Mouse (Mus musculus) lung, embryonic 16.5 days (tissue): ENCODE data around the gene Gpatch8. TPM values are rescaled to one million over a fixed set of nuclear protein-coding genes. Genes with fewer than 3 reads are reported as not detected.

Source experiments
- ATAC-seq: fragments of 200-750 bp; cut with Nextera tagmentation; 2 replicates; pipeline ENCODE4 v1.8.0; 2017; ENCODE audit warnings: low read depth, mild to moderate bottlenecking, moderate library complexity
- H3K27ac ChIP-seq: fragments of 300-500 bp; sonication (generic); 2 replicates; pipeline ENCODE4 v1.5.1; 2014; ENCODE audit warnings: mild to moderate bottlenecking, control low read depth, low read length
- H3K27me3 ChIP-seq: fragments of 300-500 bp; sonication (generic); 2 replicates; pipeline ENCODE4 v1.6.1; 2014; ENCODE audit warnings: low read depth, low read length, mixed read lengths; ENCODE audit not compliant: control insufficient read depth, insufficient read depth
- H3K36me3 ChIP-seq: fragments of 300-500 bp; sonication (generic); 2 replicates; pipeline ENCODE4 v1.6.1; 2014; ENCODE audit warnings: low read length; ENCODE audit not compliant: control insufficient read depth, insufficient read depth
- H3K4me1 ChIP-seq: fragments of 300-500 bp; sonication (generic); replicated peaks from 2 replicates; pipeline ENCODE4 v1.6.1; 2014; ENCODE audit warnings: low read length, mixed read lengths; ENCODE audit not compliant: control insufficient read depth, insufficient read depth
- H3K4me2 ChIP-seq: fragments of 300-500 bp; sonication (generic); 2 replicates; pipeline ENCODE4 v1.6.1; 2014; ENCODE audit warnings: low read depth, low read length, control low read depth
- H3K4me3 ChIP-seq: fragments of 300-500 bp; sonication (generic); 2 replicates; pipeline ENCODE4 v1.5.1; 2014; ENCODE audit warnings: mild to moderate bottlenecking, low read length, control low read depth
- H3K9ac ChIP-seq: fragments of 300-500 bp; sonication (generic); 2 replicates; pipeline ENCODE4 v1.6.1; 2014; ENCODE audit warnings: low read length, control low read depth
- H3K9me3 ChIP-seq: fragments of 300-500 bp; sonication (generic); 2 replicates; pipeline ENCODE4 v1.6.1; 2016; ENCODE audit warnings: low read length; ENCODE audit not compliant: control insufficient read depth
- WGBS: fragments of 180-500 bp; shearing (Covaris S2); extraction: QIAGEN DNeasy Blood & Tissue Kit; methylation state at CpG from one replicate; pipeline ENCODE4 v1.1.7; 2014; 5-methylcytosine and 5-hydroxymethylcytosine counted together
- polyA plus RNA-seq: library from polyadenylated mRNA; unstranded; fragments of >200 nt; fragmentation: Nextera tagmentation; extraction: Ambion mirVana; gene quantifications from 2 replicates; pipeline ENCODE4 v1.2.1, GENCODE M21; 2015

The Gpatch8 gene
- polyA plus RNA-seq: 47.1 and 48.6 TPM in 2 replicates

GRCm38 (mm10) chr11:102556031-102556715, at the start of gene Gpatch8:
Gene Gpatch8 (minus strand): TSS chr11:102556392.
- H3K4me2 ChIP-seq: peak within 1 kb of the TSS; percentile 63
- no peaks in the 10 kb centered on the region for H3K27me3 ChIP-seq
- H3K9me3 ChIP-seq: no peaks in the 10 kb centered on the region
- peaks cover 14% of the 10 kb centered on the region for H3K4me1 ChIP-seq
- no peaks in the 10 kb centered on the region for H3K36me3 ChIP-seq
- peak within 1 kb of the TSS; percentile 84 for H3K4me3 ChIP-seq
- peak within 1 kb of the TSS; percentile 96 for H3K9ac ChIP-seq
- peak within 1 kb of the TSS; percentile 94 for H3K27ac ChIP-seq
- under 1% methylated on average over 35 of the region's 55 CpGs for WGBS
- peak; percentile 99 for ATAC-seq

GRCm38 (mm10) chr11:102604777-102605552, 48.8 kb upstream of the Gpatch8 start:
- peak overlapping the region; percentile 82 for H3K4me2 ChIP-seq
- H3K27me3 ChIP-seq: peaks cover 3% of the 10 kb centered on the region; the same call in 1 of the 2 replicates
- peak overlapping the region; percentile 87 for H3K4me3 ChIP-seq
- peak overlapping the region; percentile 98 for H3K27ac ChIP-seq
- no peaks in the 10 kb centered on the region for H3K36me3 ChIP-seq
- ATAC-seq: peak; percentile 15
- peak overlapping the region; percentile 84 for H3K9ac ChIP-seq
- under 1% methylated on average over 69 of the region's 74 CpGs for WGBS
- peaks cover 26% of the 10 kb centered on the region for H3K4me1 ChIP-seq
- no peaks in the 10 kb centered on the region for H3K9me3 ChIP-seq

GRCm38 (mm10) chr11:102604010-102604584, 47.9 kb upstream of the Gpatch8 start, which contains the start of gene Fzd2:
Gene Fzd2 (plus strand): TSS chr11:102604396.
- Histone ChIP-seq H3K9ac (peak within 1 kb of the TSS; percentile 84), H3K27ac (peak within 1 kb of the TSS; percentile 99), H3K27me3 (peaks cover 3% of the 10 kb centered on the region; the same call in 1 of the 2 replicates), H3K36me3 (no peaks in the 10 kb centered on the region), H3K4me3 (peak within 1 kb of the TSS; percentile 87), H3K9me3 (no peaks in the 10 kb centered on the region), H3K4me2 (peak within 1 kb of the TSS; percentile 82), H3K4me1 (peaks cover 19% of the 10 kb centered on the region)
- ATAC-seq: peak; percentile 93
- under 1% methylated on average over 30 of the region's 31 CpGs for WGBS

GRCm38 (mm10) chr11:102603496-102603850, 47.3 kb upstream of the Gpatch8 start:
- H3K4me1 ChIP-seq: peaks cover 12% of the 10 kb centered on the region
- 2% methylated on average over 10 of the region's 10 CpGs for WGBS
- no peaks in the 10 kb centered on the region for H3K36me3 ChIP-seq
- peak overlapping the region; percentile 99 for H3K27ac ChIP-seq
- ATAC-seq: peak; percentile 75
- H3K4me3 ChIP-seq: peak overlapping the region; percentile 87
- no peaks in the 10 kb centered on the region for H3K9me3 ChIP-seq
- peak overlapping the region; percentile 78 for H3K9ac ChIP-seq
- H3K4me2 ChIP-seq: peak overlapping the region; percentile 60
- H3K27me3 ChIP-seq: peaks cover 3% of the 10 kb centered on the region; the same call in 1 of the 2 replicates

GRCm38 (mm10) chr11:102602816-102603495, 46.8 kb upstream of the Gpatch8 start:
- Histone ChIP-seq H3K27ac (peak overlapping the region; percentile 99), H3K4me1 (peaks cover 7% of the 10 kb centered on the region; the same call in 1 of the 2 replicates), H3K4me3 (peak overlapping the region; percentile 87), H3K9ac (peak overlapping the region; percentile 78), H3K27me3 (peaks cover 3% of the 10 kb centered on the region; the same call in 1 of the 2 replicates), H3K4me2 (peak overlapping the region; percentile 60), H3K9me3 (no peaks in the 10 kb centered on the region), H3K36me3 (no peaks in the 10 kb centered on the region)
- WGBS: 4% methylated on average over 13 of the region's 13 CpGs
- ATAC-seq: peak; percentile 13; the same call in 1 of the 2 replicates

- 80% methylated on average over 3 of the region's 3 CpGs for WGBS
- ATAC-seq: no peak
- peaks cover 15% of the 10 kb centered on the region for H3K4me1 ChIP-seq
- no peak overlapping the region for H3K27ac ChIP-seq
- H3K4me2 ChIP-seq: no peak overlapping the region
- H3K27me3 ChIP-seq: no peaks in the 10 kb centered on the region
- no peak overlapping the region for H3K9ac ChIP-seq
- H3K4me3 ChIP-seq: no peak overlapping the region
- no peaks in the 10 kb centered on the region for H3K9me3 ChIP-seq
- H3K36me3 ChIP-seq: no peaks in the 10 kb centered on the region
These were observed 43.7 kb upstream of the Gpatch8 start for GRCm38 (mm10) chr11:102599912-102600311.

GRCm38 (mm10) chr11:102595341-102595820, 39.2 kb upstream of the Gpatch8 start:
- H3K27me3 ChIP-seq: no peaks in the 10 kb centered on the region
- H3K4me3 ChIP-seq: no peak overlapping the region
- no peaks in the 10 kb centered on the region for H3K36me3 ChIP-seq
- H3K4me2 ChIP-seq: 0 out of 2 replicates have a peak overlapping the region, but pooled peaks have one; percentile 10
- ATAC-seq: peak; percentile 81
- peak overlapping the region; percentile 35 for H3K9ac ChIP-seq
- H3K4me1 ChIP-seq: peaks cover 10% of the 10 kb centered on the region
- peak overlapping the region; percentile 48 for H3K27ac ChIP-seq
- H3K9me3 ChIP-seq: no peaks in the 10 kb centered on the region
- 9% methylated on average over 3 of the region's 4 CpGs for WGBS

GRCm38 (mm10) chr11:102587554-102587953, 31.4 kb upstream of the Gpatch8 start:
- Histone ChIP-seq H3K4me1 (peaks cover 5% of the 10 kb centered on the region), H3K36me3 (no peaks in the 10 kb centered on the region), H3K9ac (no peak overlapping the region), H3K4me3 (no peak overlapping the region), H3K27ac (no peak overlapping the region), H3K4me2 (no peak overlapping the region), H3K9me3 (no peaks in the 10 kb centered on the region), H3K27me3 (no peaks in the 10 kb centered on the region)
- no peak for ATAC-seq
- 77% methylated on average over 3 of the region's 3 CpGs for WGBS
